Mouse (Mus musculus) cerebellum, adult 2 months (tissue): ENCODE results near the gene Pgf. TPM values are rescaled to one million over a fixed set of nuclear protein-coding genes. Genes with fewer than 3 reads are reported as not detected.

Source experiments
- DNase-seq, 2 experiments: peaks; one replicate each; pipeline ENCODE4 v3.0.0; 2021
- H3K27ac ChIP-seq: fragments of 200-500 bp; 2 replicates; pipeline ENCODE4 v1.5.1; 2012; ENCODE audit warnings: low read length, control low read depth, inconsistent platforms; ENCODE audit not compliant: insufficient read depth
- H3K27me3 ChIP-seq: fragments of 200-500 bp; 2 replicates; pipeline ENCODE4 v1.6.1; 2012; ENCODE audit warnings: inconsistent platforms, mild to moderate bottlenecking, low read length, moderate library complexity; ENCODE audit not compliant: control insufficient read depth, insufficient read depth
- H3K4me1 ChIP-seq: fragments of 200-500 bp; 2 replicates; pipeline ENCODE4 v1.6.1; 2011; ENCODE audit warnings: low read length; ENCODE audit not compliant: control insufficient read depth, insufficient read depth
- H3K4me3 ChIP-seq: fragments of 200-500 bp; replicated peaks from 2 replicates; pipeline ENCODE3; 2011; ENCODE audit warnings: mild to moderate bottlenecking, low read depth, low read length, control low read depth; ENCODE audit not compliant: insufficient read depth
- CTCF ChIP-seq: fragments of 200-500 bp; IDR thresholded peaks from 2 replicates; pipeline ENCODE4 v1.5.1; 2011; ENCODE audit warnings: low read depth, mild to moderate bottlenecking, control low read depth, low read length, moderate library complexity, borderline replicate concordance; ENCODE audit not compliant: insufficient read depth
- POLR2A ChIP-seq: fragments of 200-500 bp; IDR thresholded peaks from 2 replicates; pipeline ENCODE4 v1.6.1; 2011; ENCODE audit warnings: low read length, control low read depth, borderline replicate concordance; ENCODE audit not compliant: insufficient read depth
- WGBS: fragments of 180-500 bp; shearing (Covaris S2); methylation state at CpG from one replicate; pipeline ENCODE4 v1.1.7; 2018; 5-methylcytosine and 5-hydroxymethylcytosine counted together
- polyA plus RNA-seq: library from polyadenylated mRNA; depleted of rRNA; stranded (reverse); fragments of >200 nt; gene quantifications from 2 replicates; pipeline ENCODE4 v1.2.3, GENCODE M21; 2012

The Pgf gene
- polyA plus RNA-seq, 1 experiment, result 6.1 TPM

DNA sequence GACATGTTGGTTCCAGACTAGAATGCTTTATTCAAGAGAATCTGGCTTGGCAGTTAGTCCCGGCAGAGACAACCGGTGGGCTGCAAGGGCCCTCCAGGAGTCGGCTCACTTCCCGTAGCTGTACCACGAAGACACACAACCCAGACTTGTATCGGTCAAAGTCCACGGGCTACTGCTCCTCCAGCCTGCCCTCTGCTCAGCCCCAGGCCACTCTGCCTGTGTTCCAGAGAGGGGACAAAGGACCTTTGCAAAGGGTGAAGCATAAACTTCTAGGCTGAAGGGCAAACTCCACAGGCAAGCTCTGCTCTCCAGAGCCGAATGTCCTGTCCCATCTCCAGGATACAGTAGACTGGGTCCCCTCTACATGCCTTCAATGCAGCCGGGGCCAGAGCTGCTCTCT lies 11.0 kb downstream of the Pgf start:
- Histone ChIP-seq H3K4me3 (no peak overlapping the region), H3K27ac (no peak overlapping the region), H3K27me3 (no peaks in the 10 kb centered on the region), H3K4me1 (peaks cover 11% of the 10 kb centered on the region)
- TF ChIP-seq CTCF (no peak), POLR2A (no peak)
- WGBS, result 88% methylated on average over 9 of the region's 9 CpGs
- no peak for DNase-seq

DNA sequence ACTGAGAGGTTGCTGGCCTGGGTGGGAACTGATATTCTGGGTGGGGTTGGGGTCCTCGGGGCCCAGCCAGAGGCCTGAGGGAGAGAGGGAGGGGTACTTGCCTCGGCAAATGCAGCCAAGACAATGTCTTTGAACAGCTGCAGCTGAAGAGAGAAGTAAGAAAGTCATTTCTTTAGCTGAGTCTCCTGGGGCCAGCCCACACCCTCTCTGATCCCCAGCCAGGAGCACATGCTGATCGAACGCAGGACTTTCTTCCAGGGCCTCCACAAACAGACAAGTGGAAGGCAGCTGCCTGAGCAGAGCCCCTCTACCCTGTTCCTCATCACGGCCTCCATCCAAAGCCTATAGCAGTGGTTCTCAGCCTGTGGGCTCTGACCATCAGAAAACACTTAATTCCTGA lies 12.6 kb downstream of the Pgf start:
- Histone ChIP-seq H3K4me3 (no peak overlapping the region), H3K4me1 (peaks cover 3% of the 10 kb centered on the region), H3K27me3 (no peaks in the 10 kb centered on the region), H3K27ac (no peak overlapping the region)
- TF ChIP-seq CTCF, result no peak
- no peak for DNase-seq
- WGBS, result 42% methylated on average over 5 of the region's 5 CpGs

DNA sequence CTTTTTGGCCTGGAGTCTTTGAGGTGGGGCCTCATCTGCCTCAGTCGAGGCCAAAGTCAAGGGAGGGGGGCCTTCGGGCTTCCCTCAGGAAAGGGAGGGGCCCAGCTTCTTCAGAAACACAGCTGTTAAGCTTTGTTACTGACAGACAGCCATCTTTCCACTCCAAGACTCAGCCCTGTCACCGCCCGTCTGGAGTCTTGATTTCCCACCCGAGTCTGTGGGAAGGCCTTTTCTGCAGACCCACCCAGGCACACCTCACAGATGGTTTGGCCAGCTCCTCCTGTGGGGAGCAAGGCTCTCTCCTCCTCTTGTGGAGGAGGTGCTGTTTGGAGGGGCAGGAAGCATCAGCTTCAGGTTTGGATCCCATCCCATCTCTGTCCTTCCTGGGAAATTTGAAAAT lies 18.0 kb downstream of the Pgf start:
- Histone ChIP-seq H3K27ac (no peak overlapping the region), H3K4me3 (no peak overlapping the region), H3K27me3 (no peaks in the 10 kb centered on the region), H3K4me1 (no peaks in the 10 kb centered on the region)
- TF ChIP-seq CTCF (no peak), POLR2A (no peak)
- no peak for DNase-seq
- WGBS, result 48% methylated on average over 5 of the region's 5 CpGs

DNA sequence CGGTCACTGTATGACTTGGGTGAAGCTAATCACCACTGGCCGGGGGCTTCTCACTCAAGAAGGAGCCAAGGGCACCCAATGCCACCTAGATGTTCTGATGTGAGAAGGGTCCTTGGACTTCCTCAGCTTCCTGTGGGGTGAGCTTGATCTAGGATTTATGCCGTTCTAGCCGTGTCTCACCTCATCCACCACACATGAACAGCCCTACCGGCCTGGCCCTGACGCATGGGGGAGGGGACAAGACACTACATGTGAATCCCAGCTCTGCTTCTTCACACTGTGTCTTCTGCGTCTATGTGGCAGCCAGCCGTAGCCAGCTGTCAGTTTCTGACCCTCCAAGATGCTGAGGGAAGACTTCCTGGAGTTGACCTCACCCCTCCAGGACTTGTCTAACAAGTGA lies 18.8 kb downstream of the Pgf start:
- no peaks in the 10 kb centered on the region for H3K27me3 ChIP-seq
- no peaks in the 10 kb centered on the region for H3K4me1 ChIP-seq
- no peak overlapping the region for H3K27ac ChIP-seq
- TF ChIP-seq POLR2A (no peak), CTCF (no peak)
- WGBS, result 87% methylated on average over 8 of the region's 8 CpGs
- no peak for DNase-seq
- H3K4me3 ChIP-seq, result no peak overlapping the region

DNA sequence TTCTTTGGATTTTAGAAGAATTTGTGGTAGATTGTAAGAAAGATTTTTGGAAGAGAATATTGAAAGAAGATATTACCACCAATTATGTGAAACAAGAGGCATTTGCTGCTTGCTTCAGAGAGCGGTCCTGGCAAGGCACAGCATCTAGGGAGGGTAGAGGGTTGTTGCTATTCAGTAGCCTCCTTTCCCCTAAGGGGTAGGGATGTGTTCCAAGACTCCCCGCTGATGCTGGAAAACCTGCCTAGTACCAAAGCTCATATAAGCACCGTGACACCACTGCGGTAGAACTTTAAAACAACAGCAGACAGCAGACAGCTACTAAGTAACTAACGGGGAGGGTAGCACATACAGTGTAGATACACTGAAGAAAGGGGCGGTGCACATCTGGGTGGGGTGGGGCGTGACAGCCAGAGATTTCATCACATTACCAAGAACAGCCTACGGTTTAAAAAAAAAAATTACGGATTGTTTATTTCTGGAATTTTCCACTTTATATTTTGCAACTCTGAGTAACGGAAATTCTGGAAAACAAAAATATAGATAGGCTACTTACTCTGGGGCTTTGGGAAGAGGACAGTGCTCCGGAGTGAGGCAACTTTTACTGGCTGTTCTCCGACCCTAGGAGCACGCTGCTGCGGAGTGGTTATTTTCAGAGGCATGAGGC lies 19.7 kb downstream of the Pgf start:
- H3K27ac ChIP-seq, result no peak overlapping the region
- 73% methylated on average over 14 of the region's 14 CpGs for whole genome bisulfite sequencing
- no peaks in the 10 kb centered on the region for H3K27me3 ChIP-seq
- DNase-seq, result no peak
- no peaks in the 10 kb centered on the region for H3K4me1 ChIP-seq
- TF ChIP-seq POLR2A, result no peak
- TF ChIP-seq CTCF, result no peak
- H3K4me3 ChIP-seq, result no peak overlapping the region

DNA sequence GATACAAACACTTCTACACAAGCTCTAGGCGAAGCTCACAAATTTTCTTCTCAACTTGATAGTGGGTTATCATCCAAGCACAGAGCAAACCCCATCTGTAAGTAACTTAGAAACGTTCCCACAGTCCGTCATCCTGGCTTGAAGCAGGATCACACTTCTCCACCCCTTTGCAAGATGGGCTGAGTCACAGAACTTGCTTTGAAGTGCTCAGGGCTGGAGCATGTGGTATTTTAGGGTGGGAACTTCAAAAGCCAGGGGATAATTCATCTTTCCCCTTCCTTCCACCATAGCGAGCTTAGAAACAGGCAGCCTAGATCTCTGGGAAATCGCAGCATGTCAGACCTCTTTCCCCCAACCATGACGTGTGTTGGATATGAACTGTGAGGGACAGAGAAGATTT lies 21.3 kb downstream of the Pgf start:
- no peak for DNase-seq
- H3K4me1 ChIP-seq, result no peaks in the 10 kb centered on the region
- no peaks in the 10 kb centered on the region for H3K27me3 ChIP-seq
- no peak overlapping the region for H3K4me3 ChIP-seq
- 73% methylated on average over 6 of the region's 6 CpGs for WGBS
- TF ChIP-seq POLR2A (no peak), CTCF (no peak)
- no peak overlapping the region for H3K27ac ChIP-seq

DNA sequence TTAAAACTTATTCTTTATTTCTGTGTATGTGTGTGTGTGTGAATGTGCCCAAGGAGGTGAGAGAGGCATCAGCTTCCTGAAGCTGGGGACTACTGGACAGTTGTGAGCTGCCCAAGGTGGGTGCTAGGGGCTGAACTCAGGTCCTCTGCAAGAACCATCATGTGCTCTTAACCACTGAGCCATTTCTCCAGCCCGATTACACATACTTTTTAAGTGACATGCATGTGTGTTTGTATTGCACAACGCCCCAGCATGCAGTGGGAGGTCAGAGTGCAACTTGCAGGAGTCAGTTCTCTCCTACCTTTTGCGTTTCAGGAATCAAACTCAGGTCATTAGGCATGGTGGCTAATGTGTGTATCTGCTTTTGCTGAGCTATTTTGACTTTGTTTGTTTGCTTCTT lies 24.6 kb downstream of the Pgf start:
- Histone ChIP-seq H3K27ac (no peak overlapping the region), H3K27me3 (no peaks in the 10 kb centered on the region), H3K4me1 (peaks cover 8% of the 10 kb centered on the region), H3K4me3 (no peak overlapping the region)
- TF ChIP-seq CTCF (no peak), POLR2A (no peak)
- WGBS, result 94% methylated on average over 3 of the region's 3 CpGs
- no peak for DNase-seq

DNA sequence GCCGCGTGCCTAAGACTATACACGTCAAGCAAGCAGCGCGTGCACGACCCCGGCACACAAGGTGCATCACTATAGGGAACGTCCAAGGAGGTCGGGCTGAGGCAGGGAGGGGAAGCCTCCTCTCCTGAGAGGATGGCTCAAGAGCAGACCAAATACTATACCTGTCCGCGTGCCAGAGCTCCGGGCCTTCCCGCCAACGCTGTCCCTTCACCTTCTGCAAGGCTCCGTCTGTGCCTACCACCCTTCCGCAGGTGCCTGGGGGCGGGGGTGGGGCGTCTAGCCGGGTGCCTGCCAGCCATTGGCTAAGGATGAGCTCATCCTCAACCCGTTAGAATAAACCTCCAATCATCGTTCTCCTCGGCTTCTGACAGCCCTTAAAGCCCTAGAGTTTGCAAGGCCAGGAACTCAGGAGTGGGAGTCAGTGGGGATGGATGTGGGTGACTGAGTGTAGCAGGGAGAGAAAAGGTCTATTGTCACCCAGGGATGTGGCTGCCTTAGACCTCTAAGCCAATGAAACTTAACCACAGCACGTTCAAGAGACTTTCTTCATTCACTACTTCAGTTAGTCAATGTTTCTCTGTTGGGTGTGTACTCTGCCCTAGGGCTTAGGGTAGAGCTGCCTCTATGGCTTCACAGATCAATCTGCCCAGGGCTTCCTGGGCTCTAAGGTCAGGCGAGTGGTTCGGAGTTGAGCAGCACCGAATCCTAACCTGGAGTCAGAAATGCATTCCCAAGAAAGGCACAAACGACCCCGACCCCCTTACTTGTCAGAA lies 26.4 kb downstream of the Pgf start, which contains the start of gene Rps6kl1:
TSS of gene Rps6kl1 (minus strand) at position 263 of the 773 bp plus-strand sequence.
- Histone ChIP-seq H3K27me3 (no peaks in the 10 kb centered on the region), H3K4me3 (peak within 1 kb of the TSS; percentile 69), H3K27ac (peak within 1 kb of the TSS; percentile 17), H3K4me1 (peaks cover 8% of the 10 kb centered on the region)
- DNase-seq, result peak; percentile 91 to 92
- TF ChIP-seq CTCF (no peak), POLR2A (peak; percentile 93)
- 17% methylated on average over 28 of the region's 28 CpGs for WGBS
